Mouse (Mus musculus): ENCODE measurements around the gene Prrt1. TPM values are rescaled to one million over a fixed set of nuclear protein-coding genes. Genes with fewer than 3 reads are reported as not detected.

Gene Prrt1
- total RNA-seq (2012; rRNA removed) (not detected in 2 replicates), total RNA-seq (2014; rRNA removed) (not detected in 2 replicates), polyA plus RNA-seq (2012; ENCODE audit: insufficient read length, low read depth) (not detected in 2 replicates)

- H3K4me3 ChIP-seq (replicated peaks in 1 of 3; ENCODE audit: low read depth in 2 of 3, low read length in 2 of 3, poor library complexity in 1 of 3) = no peak within 1 kb of the TSS
- no peak for DNase-seq (ENCODE audit: extremely low read depth)
- H3K4me1 ChIP-seq (ENCODE audit: control insufficient read depth in 1 of 2, insufficient read depth in 2 of 2) = peaks cover 2 to 3% of the 10 kb centered on the region in 2 experiments; a peak in 2 of 4 replicates
- H3K27ac ChIP-seq (ENCODE audit: insufficient read depth, low read depth) = no peak within 1 kb of the TSS
- dilution Hi-C loops (cut with MboI; ENCODE audit: extremely low pct_ligation_motif_present, extremely low pct_unique_long_range_greater_than_20kb, low sequenced_read_pairs) (no loop called here), in situ Hi-C loops (cut with MboI; ENCODE audit: low pct_ligation_motif_present, low pct_unique_long_range_greater_than_20kb, low sequenced_read_pairs) (no loop called here)
- no peak for TF ChIP-seq SIN3A (IDR thresholded peaks at IDR 0.05; ENCODE audit: low read length)
- TF ChIP-seq MAX (IDR thresholded peaks at IDR 0.05; ENCODE audit: low read length) = no peak
- no peak for TF ChIP-seq MAZ (IDR thresholded peaks at IDR 0.05; ENCODE audit: low read depth, low read length)
- no peak for TF ChIP-seq ELF1 (IDR thresholded peaks at IDR 0.05; ENCODE audit: low read depth, low read length)
- TF ChIP-seq JUND (conservative IDR thresholded peaks at IDR 0.05; ENCODE audit: low read depth, low read length) = no peak
- TF ChIP-seq ZC3H11A (IDR thresholded peaks at IDR 0.05; ENCODE audit: low read depth, low read length) = no peak
- TF ChIP-seq EP300 (IDR thresholded peaks at IDR 0.05; ENCODE audit: low read length) = no peak
- no peak for TF ChIP-seq ZMIZ1 (IDR thresholded peaks at IDR 0.05; ENCODE audit: low read depth, low read length)
- no peak for TF ChIP-seq RCOR1 (conservative IDR thresholded peaks at IDR 0.05; ENCODE audit: low read depth, low read length)
- TF ChIP-seq POLR2AphosphoS2 (IDR thresholded peaks at IDR 0.05; ENCODE audit: low read depth, low read length) = no peak
- no peak for TF ChIP-seq E2F4 (IDR thresholded peaks at IDR 0.05; ENCODE audit: insufficient replicate concordance, low read depth, low read length)
- no peak for TF ChIP-seq HCFC1 (IDR thresholded peaks at IDR 0.05; ENCODE audit: low read depth, low read length)
- TF ChIP-seq RAD21 (IDR thresholded peaks at IDR 0.05; ENCODE audit: low read depth, low read length) = no peak
- TF ChIP-seq MYC (IDR thresholded peaks at IDR 0.05; ENCODE audit: low read depth, low read length) = no peak
- no peak for TF ChIP-seq ZKSCAN1 (IDR thresholded peaks at IDR 0.05; ENCODE audit: borderline replicate concordance, low read depth, low read length)
- TF ChIP-seq USF2 (conservative IDR thresholded peaks at IDR 0.05; ENCODE audit: low read depth, low read length) = no peak
- TF ChIP-seq CHD1 (IDR thresholded peaks at IDR 0.05; ENCODE audit: low read depth, low read length) = no peak
- no peak for TF ChIP-seq TBP (conservative IDR thresholded peaks at IDR 0.05; ENCODE audit: low read depth, low read length)
- TF ChIP-seq SMC3 (IDR thresholded peaks at IDR 0.05; ENCODE audit: low read depth, low read length) = no peak
- H3K9me3 ChIP-seq (replicated peaks; ENCODE audit: low read length) = peaks cover 2% of the 10 kb centered on the region
- no peaks in the 10 kb centered on the region for H3K36me3 ChIP-seq (replicated peaks in 1 of 2; ENCODE audit: control insufficient read depth in 1 of 2, insufficient read depth in 1 of 2, low read length in 1 of 2)
- no peak within 1 kb of the TSS for H3K4me2 ChIP-seq (ENCODE audit: insufficient read depth, low read depth, poor library complexity, severe bottlenecking)
- H3K9ac ChIP-seq (ENCODE audit: insufficient read depth, low read depth) = no peak within 1 kb of the TSS
- no peaks in the 10 kb centered on the region for H3K79me2 ChIP-seq (replicated peaks; ENCODE audit: control insufficient read depth, extremely low read depth, insufficient read depth, poor library complexity, severe bottlenecking)
- H3K27me3 ChIP-seq (replicated peaks) = peaks cover 64% of the 10 kb centered on the region
Observed at GRCm38 (mm10) chr17:34629221-34629751, at the start of gene Prrt1. Prrt1 (plus strand) TSS chr17:34629533.

GRCm38 (mm10) chr17:34582528-34582927 lies 46.8 kb upstream of the Prrt1 start:
- Histone ChIP-seq H3K9ac (ENCODE audit: insufficient read depth, low read depth) (no peak overlapping the region), H3K36me3 (replicated peaks in 1 of 2; ENCODE audit: control insufficient read depth in 1 of 2, insufficient read depth in 1 of 2, low read length in 1 of 2) (no peaks in the 10 kb centered on the region), H3K9me3 (replicated peaks; ENCODE audit: low read length) (no peaks in the 10 kb centered on the region), H3K79me2 (replicated peaks; ENCODE audit: control insufficient read depth, extremely low read depth, insufficient read depth, poor library complexity, severe bottlenecking) (no peaks in the 10 kb centered on the region), H3K4me3 (replicated peaks in 1 of 3; ENCODE audit: low read depth in 2 of 3, low read length in 2 of 3, poor library complexity in 1 of 3) (no peak overlapping the region), H3K4me2 (ENCODE audit: insufficient read depth, low read depth, poor library complexity, severe bottlenecking) (no peak overlapping the region), H3K27me3 (replicated peaks) (peaks cover 8% of the 10 kb centered on the region), H3K4me1 (ENCODE audit: control insufficient read depth in 1 of 2, insufficient read depth in 2 of 2) (peaks cover 2 to 17% of the 10 kb centered on the region in 2 experiments; a peak in 3 of 4 replicates), H3K27ac (ENCODE audit: insufficient read depth, low read depth) (no peak overlapping the region)
- in situ Hi-C loops (cut with MboI; ENCODE audit: low pct_ligation_motif_present, low pct_unique_long_range_greater_than_20kb, low sequenced_read_pairs) = no loop called here
- no peak for TF ChIP-seq ETS1 (conservative IDR thresholded peaks at IDR 0.05; ENCODE audit: low read depth, low read length)
- TF ChIP-seq ZC3H11A (IDR thresholded peaks at IDR 0.05; ENCODE audit: low read depth, low read length) = no peak
- TF ChIP-seq ZNF384 (IDR thresholded peaks at IDR 0.05; ENCODE audit: low read depth, low read length) = no peak
- TF ChIP-seq MAFK (IDR thresholded peaks at IDR 0.05; ENCODE audit: insufficient replicate concordance, low read length) = no peak
- TF ChIP-seq EP300 (IDR thresholded peaks at IDR 0.05; ENCODE audit: low read length) = no peak
- no peak for TF ChIP-seq TBP (conservative IDR thresholded peaks at IDR 0.05; ENCODE audit: low read depth, low read length)
- no peak for TF ChIP-seq JUND (conservative IDR thresholded peaks at IDR 0.05; ENCODE audit: low read depth, low read length)
- TF ChIP-seq IRF4 (IDR thresholded peaks at IDR 0.05; ENCODE audit: low read depth, low read length) = no peak
- no peak for TF ChIP-seq MXI1 (IDR thresholded peaks at IDR 0.05; ENCODE audit: low read depth, low read length)
- no peak for TF ChIP-seq JUN (IDR thresholded peaks at IDR 0.05; ENCODE audit: insufficient read depth, low read depth, low read length)
- no peak for TF ChIP-seq CHD1 (IDR thresholded peaks at IDR 0.05; ENCODE audit: low read depth, low read length)
- TF ChIP-seq ELF1 (IDR thresholded peaks at IDR 0.05; ENCODE audit: low read depth, low read length) = no peak
- TF ChIP-seq NELFE (IDR thresholded peaks at IDR 0.05; ENCODE audit: low read depth, low read length) = no peak
- TF ChIP-seq MAX (IDR thresholded peaks at IDR 0.05; ENCODE audit: low read length) = no peak
- TF ChIP-seq TCF12 (IDR thresholded peaks at IDR 0.05; ENCODE audit: low read depth, low read length) = no peak
- TF ChIP-seq KAT2A (IDR thresholded peaks at IDR 0.05; ENCODE audit: insufficient replicate concordance, low read length) = no peak
- TF ChIP-seq MAZ (IDR thresholded peaks at IDR 0.05; ENCODE audit: low read depth, low read length) = no peak
- TF ChIP-seq ZMIZ1 (IDR thresholded peaks at IDR 0.05; ENCODE audit: low read depth, low read length) = no peak
- dilution Hi-C loops (cut with MboI; ENCODE audit: extremely low pct_ligation_motif_present, extremely low pct_unique_long_range_greater_than_20kb, low sequenced_read_pairs) = no loop called here
- no peak for DNase-seq (ENCODE audit: extremely low read depth)
